Mouse (Mus musculus) G1E (cell line): ENCODE data around the gene Paqr5.

ENCODE experiments used
- CTCF ChIP-seq: IDR thresholded peaks from 2 replicates; pipeline ENCODE4 v1.5.1; 2012; ENCODE audit warnings: low read depth, low read length, inconsistent platforms, mixed read lengths
- GATA1 ChIP-seq: IDR thresholded peaks from 2 replicates; pipeline ENCODE4 v1.6.1; 2012; ENCODE audit warnings: borderline replicate concordance, low read length, inconsistent platforms, mixed read lengths
- GATA2 ChIP-seq: IDR thresholded peaks from 2 replicates; pipeline ENCODE4 v1.6.1; 2012; ENCODE audit warnings: low read depth, low read length, inconsistent platforms, borderline replicate concordance
- TAL1 ChIP-seq: conservative IDR thresholded peaks from 2 replicates; pipeline ENCODE4 v1.6.1; 2012; ENCODE audit warnings: low read depth, low read length, inconsistent platforms, mixed read lengths

DNA sequence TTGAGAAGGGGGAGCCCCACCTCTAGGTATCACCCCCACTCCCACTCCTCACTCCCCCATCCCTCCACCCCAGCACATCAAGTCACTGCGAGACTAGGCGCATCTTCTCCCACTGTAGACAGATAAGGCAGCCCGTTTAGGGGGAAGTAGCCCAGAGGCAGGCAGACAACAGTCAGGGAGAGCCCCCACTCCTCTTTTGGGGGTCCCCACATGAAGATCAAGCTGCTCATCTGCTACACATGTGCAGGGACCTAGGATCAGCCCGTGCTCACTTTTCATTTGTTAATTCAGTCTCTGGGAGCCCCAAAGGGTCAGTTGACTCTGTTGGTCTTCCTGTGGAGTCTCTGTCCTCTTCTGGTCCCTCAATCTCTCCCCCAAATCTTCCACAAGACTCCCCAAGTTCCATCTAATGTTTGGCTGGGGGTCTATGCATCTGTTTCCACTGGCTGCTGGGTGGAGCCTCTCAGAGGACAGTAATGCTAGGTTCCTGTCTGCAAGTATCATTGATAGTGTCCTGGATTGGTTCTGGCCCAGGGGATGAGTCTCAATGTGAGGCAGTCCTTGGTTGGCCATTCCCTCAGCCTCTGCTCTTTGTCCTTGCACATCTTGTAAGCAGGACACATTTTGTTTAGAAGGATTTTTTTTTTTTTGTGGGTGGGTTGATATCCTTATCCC lies 118.9 kb downstream of the Paqr5 start:
- TF ChIP-seq CTCF (no peak), GATA1 (no peak), GATA2 (no peak), TAL1 (no peak)
